9 mouse cellular contexts compared by ENCODE assay signal in the genomic region with DNA sequence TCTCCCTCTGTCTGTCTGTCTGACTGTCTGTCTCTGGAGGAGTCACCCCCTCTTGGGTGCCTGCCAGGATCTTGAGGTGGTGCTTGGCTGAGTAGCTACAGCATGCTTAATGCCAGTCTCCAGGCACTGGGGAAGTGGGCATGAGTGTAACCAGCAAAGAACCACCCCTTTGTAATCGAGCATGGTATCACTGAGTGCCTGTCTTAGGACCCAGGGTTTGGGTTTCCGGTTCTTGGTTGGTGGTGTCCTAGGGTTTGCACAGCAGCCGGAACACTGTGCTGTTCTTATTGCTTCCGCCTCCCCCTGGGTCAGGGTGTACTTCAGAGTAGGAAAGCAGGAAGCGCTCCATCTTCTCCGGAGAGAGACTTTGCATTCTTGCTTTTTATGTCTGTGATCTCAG.
A peak's percentile ranks its signal among the peaks of the same experiment; 100 is the strongest.
DNase-seq lines count a peak whose midpoint lies in the region; TF ChIP-seq lines count a peak whose summit lies in the region.
"Had no signal": no experiment of that assay in that cellular context is flagged by ENCODE, and none has a peak within 500 bp of the region (broad histone marks: within the 10 kb centered on the region; RNA-seq: fewer than 3 reads in every experiment).

No protein-coding gene starts in this region.

- H3K4me3 ChIP-seq in gastrocnemius, adult 2 months, result peak overlapping the region; percentile 23
- H3K4me3 ChIP-seq: limb, embryonic 10.5 days had no signal

- intact Hi-C loops in gastrocnemius, adult 2 months (cut with DNase I), result loop anchor here (5.0 kb wide), 1 partner anchor 124 kb away; a partner anchor contains a TSS

- DNase-seq in gastrocnemius, adult 2 months, result no peak
- no peak for DNase-seq in gastrocnemius, postnatal 10 days
- DNase-seq in right cerebral cortex, adult 18-20 months, result peak; percentile 5
- no peak for DNase-seq in right cerebral cortex, postnatal 14 days
- peak; percentile 12 to 43 for DNase-seq in kidney, postnatal 25 days
- no peak for DNase-seq in spleen, adult 18-20 months
- DNase-seq in layer of hippocampus, adult 9-11 months, result no peak
- DNase-seq in left cerebral cortex, adult 8-10 months (ENCODE audit: low spot score in 2 of 2), result no peak

- no peak for TF ChIP-seq CTCF in gastrocnemius, adult 2 months (IDR thresholded peaks at IDR 0.05)

- no peak overlapping the region for H3K27ac ChIP-seq in gastrocnemius, adult 2 months
- H3K27ac ChIP-seq: limb, embryonic 10.5 days had no signal

Comparison
In these comparisons a context has a peak if more than half of its experiments do, and no peak if none do; other contexts are left out.
1. DNase-seq: peak in right cerebral cortex, adult 18-20 months (single experiment) and kidney, postnatal 25 days (2 of 2); none in gastrocnemius, adult 2 months (single experiment), gastrocnemius, postnatal 10 days (single experiment), right cerebral cortex, postnatal 14 days (single experiment), spleen, adult 18-20 months (0 of 2), layer of hippocampus, adult 9-11 months (single experiment) and left cerebral cortex, adult 8-10 months (0 of 2).